Mouse (Mus musculus) heart, postnatal 0 days (tissue): Measurements from ENCODE around the gene Tmem270. TPM values are rescaled to one million over a fixed set of nuclear protein-coding genes. Genes with fewer than 3 reads are reported as not detected.

Source experiments
- ATAC-seq: fragments of 200-750 bp; cut with Nextera tagmentation; 2 replicates; pipeline ENCODE4 v1.8.0; 2017; ENCODE audit warnings: low read depth, moderate number of reproducible peaks, moderate library complexity; ENCODE audit not compliant: insufficient read depth
- DNase-seq: peaks from one replicate; pipeline ENCODE4 v3.0.0-alpha.2; 2016; ENCODE audit warnings: low spot score
- H3K27ac ChIP-seq: fragments of 300-500 bp; sonication (generic); 2 replicates; pipeline ENCODE4 v1.5.1; 2014; ENCODE audit warnings: low read depth, mild to moderate bottlenecking
- H3K27me3 ChIP-seq: fragments of 300-500 bp; sonication (generic); 2 replicates; pipeline ENCODE4 v1.6.1; 2014; ENCODE audit warnings: low read length, mixed read lengths; ENCODE audit not compliant: control insufficient read depth, insufficient read depth
- H3K36me3 ChIP-seq: fragments of 300-500 bp; sonication (generic); replicated peaks from 2 replicates; pipeline ENCODE4 v1.6.1; 2014; ENCODE audit warnings: low read length, mixed read lengths; ENCODE audit not compliant: control insufficient read depth, insufficient read depth
- H3K4me1 ChIP-seq: fragments of 300-500 bp; sonication (generic); 2 replicates; pipeline ENCODE4 v1.6.1; 2014; ENCODE audit warnings: antibody characterized with exemption; ENCODE audit not compliant: control insufficient read depth, insufficient read depth
- H3K4me2 ChIP-seq: fragments of 300-500 bp; sonication (generic); 2 replicates; pipeline ENCODE4 v1.6.1; 2014; ENCODE audit warnings: low read depth, mild to moderate bottlenecking, low read length, moderate library complexity
- H3K4me3 ChIP-seq: fragments of 300-500 bp; sonication (generic); 2 replicates; pipeline ENCODE4 v1.5.1; 2014; ENCODE audit warnings: low read depth, low read length
- H3K9ac ChIP-seq: fragments of 300-500 bp; sonication (generic); replicated peaks from 2 replicates; pipeline ENCODE4 v1.6.1; 2014; ENCODE audit warnings: low read depth, low read length, mixed read lengths
- H3K9me3 ChIP-seq: fragments of 300-500 bp; sonication (generic); replicated peaks from 2 replicates; pipeline ENCODE4 v1.6.1; 2016; ENCODE audit warnings: low read length; ENCODE audit not compliant: control insufficient read depth
- CTCF ChIP-seq: IDR thresholded peaks from 2 replicates; pipeline ENCODE4 v1.5.1; 2016; ENCODE audit warnings: antibody characterized with exemption, control low read depth, low read depth
- EP300 ChIP-seq: IDR thresholded peaks from 2 replicates; pipeline ENCODE4 v1.6.1; 2016; ENCODE audit warnings: antibody characterized with exemption, low read depth
- WGBS: fragments of 180-500 bp; shearing (Covaris S2); extraction: QIAGEN DNeasy Blood & Tissue Kit; methylation state at CpG from one replicate; pipeline ENCODE4 v1.1.7; 2014; 5-methylcytosine and 5-hydroxymethylcytosine counted together
- polyA plus RNA-seq: library from polyadenylated mRNA; unstranded; fragments of >200 nt; fragmentation: Nextera tagmentation; extraction: Ambion mirVana; gene quantifications from 2 replicates; pipeline ENCODE4 v1.2.1, GENCODE M21; 2015
- total RNA-seq: library from RNA; depleted of rRNA; stranded (reverse); fragments of >200 nt; gene quantifications from 2 replicates; pipeline ENCODE4 v1.2.3, GENCODE M21; 2014; ENCODE audit warnings: low replicate concordance; rRNA removed

Tmem270 gene
- not detected in 2 replicates for total RNA-seq
- polyA plus RNA-seq = not detected in 2 replicates

GRCm38 (mm10) chr5:134906633-134907032, at the start of gene Tmem270:
Tmem270 (minus strand) TSS chr5:134906733.
- Histone ChIP-seq H3K27me3 (no peaks in the 10 kb centered on the region), H3K4me1 (no peaks in the 10 kb centered on the region), H3K4me3 (no peak within 1 kb of the TSS), H3K36me3 (no peaks in the 10 kb centered on the region), H3K9ac (no peak within 1 kb of the TSS), H3K4me2 (no peak within 1 kb of the TSS), H3K27ac (no peak within 1 kb of the TSS), H3K9me3 (no peaks in the 10 kb centered on the region)
- TF ChIP-seq EP300 = no peak
- no peak for TF ChIP-seq CTCF
- no peak for DNase-seq
- ATAC-seq = no peak
- 82% methylated on average over 6 of the region's 6 CpGs for WGBS

- no peak for TF ChIP-seq CTCF
- no peak for TF ChIP-seq EP300
Measured at GRCm38 (mm10) chr5:134955491-134955890, 49.0 kb upstream of the Tmem270 start.

DNA sequence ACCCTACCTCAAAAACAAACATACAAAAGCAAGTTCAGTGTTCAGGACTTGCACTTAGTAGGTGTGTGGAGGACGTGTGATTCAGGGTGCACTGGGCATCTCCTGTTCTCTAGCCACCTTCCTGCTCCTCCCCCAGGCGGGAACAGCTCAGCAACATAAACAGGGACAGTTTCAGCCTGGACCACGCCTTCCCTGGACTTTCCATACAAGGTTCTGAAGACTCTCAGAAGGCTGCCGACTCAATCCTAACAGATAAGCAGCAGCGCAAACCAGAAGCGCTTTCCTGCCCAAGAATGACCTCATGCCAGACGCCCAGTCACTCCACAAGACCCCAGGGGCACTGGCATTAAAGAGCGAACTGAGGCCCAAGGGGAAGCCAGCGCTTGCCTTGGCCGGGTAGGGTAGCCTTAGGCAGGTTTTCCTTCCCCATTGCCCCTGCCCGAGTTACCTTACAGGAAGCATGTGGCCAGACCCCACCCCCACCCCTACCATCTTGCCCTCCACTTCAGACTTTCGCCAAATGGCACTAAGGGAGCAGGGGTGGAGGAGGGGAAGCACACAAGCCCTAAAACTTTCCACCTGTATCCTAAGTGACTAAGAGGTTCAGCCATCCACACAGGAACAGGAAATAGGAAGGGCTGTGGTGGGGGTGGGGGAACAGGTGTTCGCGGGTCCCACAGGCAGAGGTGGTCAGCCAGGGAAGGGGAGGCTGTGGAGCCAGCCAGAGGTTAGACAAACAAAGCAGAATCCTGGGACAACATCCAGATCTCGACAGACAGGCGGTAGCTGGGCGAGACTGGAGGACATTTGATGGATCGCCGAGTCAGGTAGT, 44.7 kb upstream of the Tmem270 start:
- WGBS = 14% methylated on average over 19 of the region's 19 CpGs
- DNase-seq (peak; percentile 63), ATAC-seq (peak; percentile 62)

More at GRCm38 (mm10) chr5:134955491-134955890, 49.0 kb upstream of the Tmem270 start:
- Histone ChIP-seq H3K4me2 (no peak overlapping the region), H3K36me3 (no peaks in the 10 kb centered on the region), H3K4me3 (no peak overlapping the region), H3K9me3 (no peaks in the 10 kb centered on the region), H3K27me3 (no peaks in the 10 kb centered on the region), H3K9ac (no peak overlapping the region), H3K27ac (no peak overlapping the region), H3K4me1 (0 out of 2 replicates have a peak, but pooled peaks cover 6% of the 10 kb centered on the region)
- DNase-seq = no peak
- ATAC-seq = no peak
- 43% methylated on average over 5 of the region's 5 CpGs for WGBS

DNA sequence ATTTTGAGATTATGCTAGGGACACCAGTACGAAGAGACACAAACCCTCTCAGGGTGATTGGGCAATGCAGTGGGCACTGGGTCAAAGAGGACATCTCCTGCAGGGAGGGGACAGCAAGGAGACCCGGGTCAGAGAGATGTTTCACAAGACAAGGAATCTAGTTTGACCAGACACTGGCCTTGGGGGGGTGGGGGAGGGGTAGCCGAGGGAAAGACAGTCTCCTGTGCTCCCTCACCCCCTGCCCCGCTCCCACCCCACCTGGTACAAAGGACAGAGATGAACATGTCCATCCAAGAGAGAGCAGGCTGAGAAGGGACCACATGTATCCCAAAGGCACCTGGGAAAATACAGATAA, 41.5 kb upstream of the Tmem270 start:
- peaks cover 16% of the 10 kb centered on the region for H3K27me3 ChIP-seq
- H3K27ac ChIP-seq = no peak overlapping the region
- no peak for DNase-seq
- no peak for TF ChIP-seq EP300
- TF ChIP-seq CTCF = no peak
- no peak for ATAC-seq
- H3K4me3 ChIP-seq = no peak overlapping the region
- H3K4me2 ChIP-seq = no peak overlapping the region
- H3K9me3 ChIP-seq = no peaks in the 10 kb centered on the region
- 44% methylated on average over 4 of the region's 4 CpGs for WGBS
- H3K4me1 ChIP-seq = peaks cover 12% of the 10 kb centered on the region; the same call in 1 of the 2 replicates
- H3K9ac ChIP-seq = no peak overlapping the region
- H3K36me3 ChIP-seq = no peaks in the 10 kb centered on the region

More for the DNA sequence above, 44.7 kb upstream of the Tmem270 start:
- peak overlapping the region; percentile 39 for H3K4me2 ChIP-seq
- 0 out of 2 replicates have a peak overlapping the region, but pooled peaks have one; percentile 6 for H3K9ac ChIP-seq
- H3K4me3 ChIP-seq = no peak overlapping the region
- no peak overlapping the region for H3K27ac ChIP-seq
- peaks cover 6% of the 10 kb centered on the region for H3K27me3 ChIP-seq
- peaks cover 12% of the 10 kb centered on the region; the same call in 1 of the 2 replicates for H3K4me1 ChIP-seq
- H3K9me3 ChIP-seq = no peaks in the 10 kb centered on the region
- TF ChIP-seq CTCF (no peak), EP300 (no peak)
- no peaks in the 10 kb centered on the region for H3K36me3 ChIP-seq

- WGBS = 52% methylated on average over 5 of the region's 5 CpGs
- ATAC-seq = no peak
- Histone ChIP-seq H3K4me2 (no peak overlapping the region), H3K27me3 (peaks cover 16% of the 10 kb centered on the region), H3K9ac (no peak overlapping the region), H3K36me3 (no peaks in the 10 kb centered on the region), H3K4me3 (no peak overlapping the region), H3K9me3 (no peaks in the 10 kb centered on the region), H3K27ac (no peak overlapping the region), H3K4me1 (peaks cover 12% of the 10 kb centered on the region; the same call in 1 of the 2 replicates)
- no peak for DNase-seq
- TF ChIP-seq EP300 (no peak), CTCF (no peak)
Measured at GRCm38 (mm10) chr5:134947420-134948084, 41.0 kb upstream of the Tmem270 start.
